Mouse (Mus musculus) urinary bladder, adult 18-20 months (tissue): ENCODE data around the gene Rasgrf1.

ENCODE experiments used
- DNase-seq, 2 experiments: peaks; one replicate each; pipeline ENCODE4 v3.0.0; 2022; ENCODE audit warnings: low spot score in 2 of 2, mixed read lengths in 2 of 2

The Rasgrf1 gene

DNA sequence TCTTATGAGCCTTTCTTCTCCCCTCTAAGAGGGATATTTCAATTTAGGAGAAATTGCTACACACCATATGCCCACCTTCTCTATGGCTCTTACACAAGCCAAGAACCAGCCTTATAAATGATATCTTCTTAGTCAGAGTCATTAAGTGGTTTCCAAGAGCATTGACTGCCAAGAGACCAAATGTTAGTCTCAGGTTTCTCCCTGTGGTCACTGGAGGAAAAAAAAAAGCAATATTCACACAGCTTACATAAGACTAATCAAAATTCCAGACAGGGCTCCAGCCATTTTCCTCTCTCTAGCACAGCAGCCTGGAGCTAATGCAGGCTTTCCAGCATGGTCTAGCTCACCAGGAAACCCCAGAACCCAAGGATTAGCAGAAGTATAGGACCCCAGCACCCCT, 3.1 kb upstream of the Rasgrf1 start:
- DNase-seq: no peak

DNA sequence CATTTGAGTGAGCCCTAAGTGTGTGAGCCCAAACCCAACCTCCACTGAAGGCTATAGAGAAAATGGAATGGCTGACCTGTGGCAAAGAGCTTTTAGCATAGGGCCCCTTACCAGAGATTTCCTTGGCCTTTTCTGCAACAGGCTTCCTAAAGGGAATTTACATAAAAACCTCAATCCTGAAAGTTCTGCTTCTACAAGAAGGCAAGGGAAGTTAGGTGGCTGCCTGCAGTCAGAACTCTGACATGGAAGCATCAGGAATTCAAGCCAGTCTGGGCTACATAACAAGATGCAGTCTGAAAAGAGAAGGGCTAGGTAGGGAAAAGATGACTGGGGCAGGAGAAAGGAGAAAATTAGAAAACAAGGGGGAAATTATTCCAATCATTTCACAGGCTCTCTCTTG, 1.8 kb upstream of the Rasgrf1 start:
- no peak for DNase-seq

DNA sequence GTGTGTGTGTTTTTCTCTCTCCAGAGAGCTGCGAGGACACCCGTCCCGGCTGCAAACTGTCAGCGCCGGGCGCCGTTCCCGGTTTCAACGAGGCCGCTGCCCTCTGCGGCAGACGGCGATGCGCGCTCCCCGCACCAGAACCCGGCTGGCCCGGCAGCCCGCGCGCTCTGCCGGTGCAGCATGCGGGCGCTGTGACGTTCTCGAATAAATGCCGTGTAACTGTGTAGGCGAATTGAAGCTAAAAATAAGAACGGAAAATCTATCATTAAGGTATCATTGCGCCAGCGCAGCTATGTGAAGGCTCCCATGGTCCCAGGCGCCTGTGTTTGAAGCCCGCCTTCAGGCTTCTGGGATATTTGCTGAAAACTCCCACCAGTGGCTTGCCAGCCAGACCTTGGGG, 1.1 kb upstream of the Rasgrf1 start:
- no peak for DNase-seq

DNA sequence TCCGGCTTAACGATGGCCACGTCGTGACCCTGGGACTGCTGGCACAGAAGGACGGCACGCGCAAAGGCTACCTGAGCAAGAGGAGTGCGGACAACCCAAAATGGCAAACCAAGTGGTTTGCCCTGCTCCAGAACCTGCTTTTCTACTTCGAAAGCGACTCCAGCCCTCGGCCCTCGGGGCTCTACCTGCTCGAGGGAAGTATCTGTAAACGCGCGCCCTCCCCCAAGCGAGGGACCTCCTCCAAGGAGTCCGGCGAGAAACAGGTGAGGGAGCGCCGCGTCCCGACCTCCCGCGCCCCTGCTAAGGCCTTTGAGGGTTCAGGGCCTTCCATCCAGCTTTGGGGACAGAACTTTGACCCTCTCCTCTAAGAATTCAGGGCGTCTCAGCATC, 298 bp downstream of the Rasgrf1 start:
- no peak for DNase-seq

DNA sequence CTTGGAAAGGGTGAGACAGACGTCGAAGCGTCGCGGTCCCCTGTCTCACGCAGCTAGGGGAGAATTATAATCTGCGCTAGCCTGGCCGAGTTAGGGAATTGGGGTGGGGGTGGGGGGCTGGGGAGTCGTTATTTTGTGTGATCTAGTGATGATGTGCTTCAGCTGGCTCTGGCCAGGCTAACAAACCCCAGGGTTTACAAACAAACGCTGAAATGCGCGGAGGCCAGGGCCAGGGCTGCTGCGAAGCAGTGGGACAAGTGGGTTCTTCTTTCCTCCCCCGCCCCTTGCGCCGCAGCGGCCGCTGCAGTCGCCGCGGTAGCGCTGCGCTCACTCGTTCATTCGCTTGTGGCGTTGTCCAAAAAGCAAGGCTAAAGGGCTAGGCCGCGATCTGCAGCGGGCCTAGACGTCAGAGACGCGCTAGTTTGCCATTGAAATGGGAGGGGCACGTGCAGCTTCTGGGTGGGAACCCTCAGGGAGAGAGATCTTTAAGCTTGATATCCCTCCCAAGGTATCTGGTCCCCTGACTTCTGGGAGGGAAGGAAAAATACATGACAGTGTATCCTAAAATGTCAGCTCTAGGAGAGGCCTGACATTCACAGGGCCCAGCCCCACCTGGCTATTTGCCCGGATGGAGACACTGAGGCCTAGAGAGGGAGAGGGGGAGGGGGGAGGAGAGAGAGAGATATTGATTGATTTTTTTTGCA, 1.2 kb downstream of the Rasgrf1 start:
- DNase-seq: no peak

DNA sequence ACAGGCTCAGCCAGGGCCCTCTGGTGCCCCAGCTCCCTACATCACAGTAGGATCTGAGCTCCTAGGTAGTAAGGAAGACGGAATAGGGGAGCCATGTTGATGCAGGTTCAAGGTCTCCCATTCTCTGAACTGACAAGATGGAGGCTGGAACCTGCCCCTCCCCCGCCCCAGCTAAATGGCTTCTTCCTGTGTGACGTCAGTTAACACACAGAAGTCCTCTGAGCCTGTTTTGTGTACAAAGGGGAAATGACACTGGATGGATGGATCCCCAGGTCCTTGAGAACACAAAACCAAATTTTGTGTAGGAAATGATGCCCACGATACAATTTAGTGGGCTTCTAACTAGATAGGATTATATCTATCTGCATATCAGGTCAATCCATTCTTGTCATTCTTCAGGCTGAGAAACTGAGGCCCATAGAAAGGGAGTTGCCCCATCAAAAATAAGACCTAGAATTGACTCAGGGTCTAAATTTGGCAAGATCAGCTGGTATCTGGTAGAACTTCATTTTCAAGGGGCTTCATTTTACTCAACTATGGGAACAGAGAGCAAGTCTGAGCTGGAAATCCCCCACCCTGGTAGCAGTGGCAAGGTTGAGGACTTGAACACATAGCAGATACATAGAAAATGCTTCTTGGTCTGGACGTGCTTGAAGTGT, 2.3 kb downstream of the Rasgrf1 start:
- DNase-seq: no peak

DNA sequence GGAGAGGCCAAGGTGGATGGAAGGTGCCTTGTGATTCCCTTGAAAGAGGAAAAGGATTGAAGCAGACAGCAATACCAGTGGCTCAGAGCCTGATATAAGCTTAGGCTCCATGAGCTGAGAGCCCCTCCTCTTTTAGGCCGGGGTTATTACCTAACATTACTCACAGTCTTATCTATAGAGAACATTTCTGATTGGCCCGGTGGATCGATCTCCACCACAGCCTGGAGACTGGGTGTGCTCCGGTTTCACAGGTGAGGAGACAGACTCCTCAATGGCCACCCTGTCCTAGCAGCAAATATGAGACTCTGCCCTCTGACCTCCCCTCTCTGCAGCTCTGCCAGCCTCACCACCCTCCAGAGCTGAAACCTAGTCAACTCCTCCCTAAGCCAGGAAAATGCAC, 3.4 kb downstream of the Rasgrf1 start:
- no peak for DNase-seq

DNA sequence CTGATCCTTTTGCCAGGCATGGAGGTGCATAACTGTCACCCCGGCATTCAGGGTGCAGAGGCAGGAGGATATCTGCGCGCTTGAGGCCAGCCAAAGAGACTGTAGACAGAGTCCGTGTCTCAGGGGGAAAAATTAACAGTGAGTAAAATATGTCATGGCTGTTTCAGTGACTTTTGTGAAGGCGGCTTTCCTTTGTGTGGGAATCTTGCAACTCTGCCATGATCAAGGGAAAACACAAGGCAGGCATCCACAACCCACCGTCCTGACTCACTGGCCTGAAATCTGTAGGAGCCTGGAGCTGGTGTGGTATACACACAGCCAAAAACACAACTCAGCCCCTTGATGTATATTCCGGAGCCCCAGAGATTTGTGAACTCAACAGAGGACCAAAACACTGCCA, 6.8 kb downstream of the Rasgrf1 start:
- no peak for DNase-seq

DNA sequence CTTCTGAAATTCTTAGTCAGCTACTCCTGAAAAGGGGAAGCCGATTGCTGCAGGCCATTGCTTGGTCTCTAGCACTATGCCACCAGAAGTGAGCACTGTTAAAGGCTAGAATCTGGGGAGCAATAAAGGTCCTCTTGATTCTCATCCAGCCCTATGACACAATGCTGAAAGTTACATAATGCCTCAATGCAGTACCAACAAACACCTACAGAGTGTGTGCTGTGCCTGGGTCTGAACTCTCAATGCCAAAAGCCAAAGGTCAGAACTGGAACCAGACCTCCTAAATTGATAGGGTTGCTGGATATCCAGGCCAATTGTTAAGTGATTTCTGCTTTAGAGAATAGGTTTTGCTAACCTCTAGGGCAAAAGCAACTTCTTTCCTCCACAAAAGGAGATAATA, 7.7 kb downstream of the Rasgrf1 start:
- DNase-seq: no peak

DNA sequence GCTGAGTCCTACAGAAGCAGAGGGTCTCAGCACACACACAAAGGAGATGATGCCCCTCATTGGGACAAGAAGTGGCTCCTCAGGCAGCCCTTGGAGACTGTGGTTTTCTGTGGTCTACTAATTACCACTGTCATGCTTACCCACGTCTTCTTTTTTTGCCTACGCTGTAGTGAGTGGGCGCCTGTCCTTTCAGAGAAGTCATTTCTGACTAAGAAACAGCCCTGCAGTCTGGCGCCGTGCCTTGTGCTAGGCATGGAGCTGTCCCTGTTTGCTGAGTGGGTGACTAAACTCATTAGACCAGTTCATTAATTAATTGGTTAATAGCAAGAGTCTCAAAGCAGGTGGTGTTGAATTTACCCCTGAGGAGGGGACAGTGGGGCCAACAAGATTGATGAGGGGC, 9.1 kb downstream of the Rasgrf1 start:
- no peak for DNase-seq

DNA sequence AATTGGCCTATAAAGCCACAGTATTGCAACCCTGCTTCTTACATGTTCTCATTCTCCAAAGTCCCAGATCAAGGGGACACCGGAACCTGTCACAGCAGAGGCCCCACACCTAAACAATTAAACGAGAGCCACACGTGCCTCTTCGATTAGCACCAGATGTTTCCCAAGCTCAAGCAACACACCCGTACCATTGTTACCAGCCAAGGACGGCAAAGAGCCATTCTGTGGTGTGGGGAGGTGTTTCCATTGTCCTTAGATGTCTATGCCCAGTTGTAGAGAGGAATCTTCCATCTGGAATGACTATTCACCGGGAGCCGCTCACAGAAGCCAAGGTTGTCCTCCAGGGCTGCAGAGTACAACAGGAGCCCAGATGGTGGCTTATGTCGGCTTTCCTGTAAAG, 11.4 kb downstream of the Rasgrf1 start:
- DNase-seq: no peak

DNA sequence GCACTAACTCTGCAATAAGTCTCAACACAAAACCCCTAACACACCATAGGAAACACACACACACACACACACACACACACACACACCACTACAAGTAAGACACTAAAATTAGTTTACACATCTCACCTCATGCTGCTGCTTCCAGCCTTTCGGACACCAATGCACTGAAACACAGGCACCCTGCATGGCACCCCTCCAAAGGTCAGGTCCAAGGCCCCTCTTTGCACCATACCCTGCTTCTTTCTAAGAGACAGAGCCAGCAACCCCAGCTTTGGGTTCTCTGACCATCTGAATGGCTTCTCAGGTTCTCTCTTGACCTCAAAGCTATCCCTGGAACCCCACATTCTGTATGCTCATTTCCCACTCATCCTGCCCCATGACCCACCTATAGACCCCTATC, 13.0 kb downstream of the Rasgrf1 start:
- no peak for DNase-seq

DNA sequence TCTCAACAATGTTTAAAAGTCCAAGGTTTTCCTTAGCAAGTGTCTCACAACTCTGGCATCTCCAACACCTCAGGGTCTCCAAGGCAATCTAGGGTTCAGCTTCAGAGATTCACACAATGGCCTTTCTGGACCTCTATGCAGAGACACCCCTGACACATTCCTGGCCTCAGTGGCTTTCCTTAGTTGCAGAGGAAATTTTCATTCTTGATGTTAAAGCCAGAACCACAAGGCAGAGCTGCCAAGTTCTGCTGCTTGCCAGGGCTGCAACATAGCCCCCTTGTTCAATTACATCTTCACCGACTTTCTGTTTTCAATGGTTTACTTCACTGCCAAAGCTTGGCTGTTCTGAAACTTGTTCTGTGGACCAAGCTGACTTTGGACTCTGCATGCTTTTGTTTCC, 15.1 kb downstream of the Rasgrf1 start:
- no peak for DNase-seq

DNA sequence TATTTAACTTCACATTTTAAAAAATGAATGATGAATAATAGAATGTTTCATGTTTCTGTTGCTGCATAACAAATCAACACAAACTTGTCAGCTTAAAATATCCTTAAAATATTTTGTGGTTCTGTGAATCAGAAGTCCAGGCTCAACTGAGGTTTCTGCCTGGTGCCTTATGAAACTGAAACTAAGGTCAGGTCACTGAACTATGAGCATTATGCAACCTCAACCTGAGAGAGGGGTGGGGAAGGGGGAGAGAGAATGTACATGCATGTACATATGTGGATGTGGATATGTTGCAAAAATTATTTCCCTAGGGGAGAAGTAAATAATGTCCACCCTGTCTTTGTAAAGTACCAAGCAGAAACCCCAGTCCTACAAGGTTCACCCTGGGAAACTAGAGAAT, 18.8 kb downstream of the Rasgrf1 start:
- DNase-seq: no peak

DNA sequence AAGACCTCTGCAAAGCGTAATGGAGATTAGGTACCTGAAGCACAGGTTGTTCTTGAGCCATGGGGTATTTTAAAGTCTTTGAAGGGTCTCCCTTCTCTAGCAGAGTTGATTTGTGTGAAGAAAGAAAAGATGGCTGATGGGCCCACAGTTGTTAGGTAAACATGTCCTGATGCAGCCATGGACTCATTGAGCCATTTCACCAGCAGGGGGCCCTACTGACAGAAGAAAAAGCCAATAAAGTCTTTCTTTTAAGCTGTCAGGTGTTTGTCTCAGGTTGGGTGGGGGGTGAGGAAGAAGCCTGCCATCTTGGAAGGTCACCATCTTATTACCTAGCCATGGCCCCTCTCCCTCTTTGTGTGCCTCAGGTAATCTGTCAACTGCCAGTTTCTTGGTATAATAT, 30.7 kb downstream of the Rasgrf1 start:
- DNase-seq: no peak

DNA sequence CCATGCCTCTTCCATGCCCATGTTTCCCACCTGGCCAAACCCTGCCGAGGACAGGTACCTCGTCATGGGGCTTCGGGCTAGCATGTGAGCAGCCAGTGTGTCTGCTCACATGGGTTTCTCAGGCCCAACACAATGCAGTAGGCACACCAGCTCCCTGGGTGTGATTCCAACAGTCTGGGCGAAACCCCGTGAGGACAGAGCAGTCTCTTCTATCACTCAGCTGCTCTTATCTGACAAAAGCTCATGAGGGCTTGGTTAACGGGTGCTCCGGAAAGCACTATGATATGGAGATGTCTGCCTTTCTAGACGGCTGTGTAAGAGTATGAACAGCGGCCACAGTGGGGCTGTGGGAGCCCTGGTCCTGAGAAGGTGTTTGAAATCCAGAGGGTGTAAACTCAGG, 37.1 kb downstream of the Rasgrf1 start:
- no peak for DNase-seq

DNA sequence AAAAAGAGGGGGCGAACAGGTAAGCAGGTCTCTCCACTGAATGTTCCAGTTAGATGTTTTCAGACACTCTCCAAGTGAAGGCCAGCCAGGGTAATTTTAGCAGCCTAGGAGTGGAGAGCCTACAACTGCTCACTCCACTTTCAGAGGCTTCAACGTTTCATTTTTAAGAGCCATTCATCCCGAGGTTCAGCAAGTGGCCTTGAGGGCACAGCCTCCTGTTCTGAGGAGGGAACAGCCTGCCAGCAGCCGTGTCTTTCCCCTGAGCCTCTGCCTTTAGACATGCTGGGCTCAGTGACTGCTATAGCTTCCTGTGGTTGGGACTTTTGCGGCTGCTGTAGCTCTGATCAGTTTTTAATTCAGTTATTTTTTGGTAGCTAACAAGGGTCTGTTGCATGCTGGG, 38.9 kb downstream of the Rasgrf1 start:
- no peak for DNase-seq

DNA sequence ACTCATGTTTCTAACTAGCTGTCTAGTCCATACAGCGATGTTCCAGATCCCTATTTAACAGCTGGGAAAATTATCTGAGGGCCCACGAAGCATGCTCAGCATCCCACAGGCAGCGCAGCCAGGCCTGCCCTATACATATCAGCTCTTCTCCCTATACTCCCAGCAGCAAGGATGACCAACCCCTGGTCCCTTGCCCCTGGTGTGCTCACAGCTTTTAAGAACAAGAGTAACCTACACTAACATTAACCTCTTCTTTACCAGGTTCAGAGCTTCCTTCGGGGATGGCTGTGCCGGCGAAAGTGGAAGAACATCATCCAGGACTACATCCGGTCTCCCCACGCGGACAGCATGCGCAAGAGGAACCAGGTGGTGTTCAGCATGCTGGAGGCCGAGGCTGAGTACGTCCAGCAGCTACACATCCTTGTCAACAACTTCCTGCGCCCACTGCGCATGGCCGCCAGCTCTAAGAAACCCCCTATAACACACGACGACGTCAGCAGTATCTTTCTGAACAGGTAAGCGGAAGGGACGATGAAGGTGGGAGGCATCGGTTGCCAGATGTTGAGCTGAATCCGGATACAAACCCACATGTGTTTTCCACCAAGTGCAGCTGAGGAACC, 44.0 kb downstream of the Rasgrf1 start:
- no peak for DNase-seq

DNA sequence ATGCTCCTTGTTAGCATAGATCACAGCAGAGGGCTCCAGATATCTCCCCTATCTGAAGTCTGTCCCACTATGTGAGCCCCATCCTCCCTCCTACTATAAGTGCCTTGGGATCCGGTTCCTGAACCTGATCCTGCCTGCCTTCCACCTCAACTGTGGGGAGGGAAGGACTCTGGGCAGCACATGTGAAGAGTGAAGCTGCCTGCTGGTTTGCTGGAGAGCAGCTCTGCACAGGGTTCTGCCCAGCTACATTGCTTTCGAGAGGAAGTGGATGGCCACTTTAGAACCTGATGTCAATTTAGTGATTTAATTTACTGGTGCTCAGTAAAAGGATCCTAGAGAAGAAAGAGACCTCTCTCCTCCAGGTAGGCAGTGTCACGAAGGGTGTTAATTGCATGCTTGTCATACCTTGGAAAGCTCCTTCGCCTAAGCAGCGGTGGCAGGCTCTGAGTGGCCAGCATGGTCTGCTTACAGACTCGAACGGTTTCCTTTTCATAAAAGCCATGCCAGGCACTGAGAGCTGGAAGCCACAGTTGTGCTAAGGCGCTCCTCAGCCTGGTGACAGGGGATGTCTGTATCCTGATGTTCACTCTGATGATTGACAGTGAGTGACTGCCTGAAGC, 45.3 kb downstream of the Rasgrf1 start:
- DNase-seq: no peak

DNA sequence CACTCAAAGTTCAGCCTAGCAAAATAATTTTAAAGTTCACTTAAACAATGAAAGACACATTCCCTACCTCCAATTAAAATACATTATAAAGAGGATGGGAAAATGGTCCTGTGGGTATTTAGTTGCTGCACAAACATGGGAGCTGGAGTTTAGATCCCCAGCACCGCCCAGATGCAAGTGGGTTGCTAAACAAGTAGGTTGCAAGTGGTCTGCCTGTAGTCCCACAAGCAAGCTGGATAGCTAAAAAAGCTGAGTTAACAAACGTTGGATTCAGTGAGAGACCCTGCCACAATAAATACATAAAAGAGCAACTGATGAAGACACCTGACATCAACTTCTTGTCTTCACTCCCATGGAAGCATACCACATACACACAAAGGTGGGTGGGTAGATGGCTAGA, 49.3 kb downstream of the Rasgrf1 start:
- no peak for DNase-seq

DNA sequence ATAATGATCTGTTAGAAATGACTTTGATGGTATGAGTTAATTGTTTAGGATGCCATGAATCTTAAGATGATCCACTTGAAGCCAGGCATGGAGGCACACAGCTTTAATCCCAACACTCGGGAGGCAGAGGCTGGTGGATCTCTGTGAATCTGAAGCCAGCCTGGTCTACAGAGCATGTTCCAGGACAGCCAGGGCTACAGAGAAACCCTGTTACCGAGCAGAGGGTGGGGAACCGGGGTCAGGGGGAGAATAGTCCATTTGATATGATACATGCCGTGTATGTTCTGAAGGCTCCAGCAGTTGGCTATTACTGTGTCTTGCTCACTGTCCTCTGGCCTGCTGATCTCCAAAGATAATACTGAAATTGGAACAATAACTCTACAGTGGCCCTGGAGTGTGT, 54.4 kb downstream of the Rasgrf1 start:
- no peak for DNase-seq

DNA sequence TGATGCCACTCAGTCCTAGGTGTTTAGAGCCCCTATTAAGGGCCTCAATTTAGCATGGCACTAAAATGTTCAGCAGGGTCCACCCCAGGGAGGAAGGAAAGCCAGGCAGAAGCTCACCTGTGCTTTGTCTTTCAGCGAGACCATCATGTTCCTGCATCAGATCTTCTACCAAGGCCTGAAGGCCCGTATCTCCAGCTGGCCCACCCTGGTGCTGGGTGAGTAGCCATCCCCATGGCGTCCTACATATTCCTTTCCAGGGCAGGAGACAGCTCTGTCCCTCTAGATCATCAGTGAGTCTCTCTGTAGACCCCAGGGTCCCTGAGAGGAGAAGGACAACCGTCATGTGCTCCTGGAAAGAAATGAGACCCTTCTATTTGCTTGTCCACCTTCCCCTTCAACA, 58.0 kb downstream of the Rasgrf1 start:
- no peak for DNase-seq

DNA sequence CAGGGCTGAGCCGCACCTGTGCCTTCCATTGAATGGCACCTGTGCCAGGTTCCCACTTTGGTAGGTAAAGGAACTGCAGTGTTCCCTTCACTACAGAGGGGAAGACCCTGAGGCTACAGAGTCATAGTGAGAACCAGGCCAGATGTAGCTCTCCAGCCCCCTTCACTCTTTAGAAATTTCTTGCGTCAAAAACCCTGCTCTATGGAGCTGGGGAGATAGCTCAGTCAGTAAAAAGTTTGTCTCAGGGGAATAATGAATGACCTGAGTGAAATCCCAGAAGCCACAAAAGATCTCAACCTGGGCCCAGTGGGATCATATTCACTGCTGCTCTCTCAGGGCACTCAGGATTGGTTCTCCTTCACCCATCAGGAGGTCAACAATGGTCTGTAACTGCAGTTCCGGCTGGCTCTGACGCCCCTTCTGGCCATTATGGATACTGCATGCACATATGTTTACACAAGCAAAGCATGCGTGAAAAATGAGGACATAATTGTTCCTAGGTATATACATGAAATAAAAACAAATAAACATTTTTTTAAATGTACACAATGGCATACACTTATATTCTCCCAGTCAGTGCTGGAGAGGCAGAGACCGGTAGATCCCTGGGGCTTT, 59.2 kb downstream of the Rasgrf1 start:
- no peak for DNase-seq
